Mouse (Mus musculus) neural tube, embryonic 14.5 days (tissue): ENCODE data around the gene Kpna2. TPM values are rescaled to one million over a fixed set of nuclear protein-coding genes. Genes with fewer than 3 reads are reported as not detected.

Source experiments
- ATAC-seq: fragments of 200-750 bp; cut with Nextera tagmentation; 2 replicates; pipeline ENCODE4 v1.8.0; 2017; ENCODE audit warnings: low read depth, mild to moderate bottlenecking, moderate TSS enrichment, moderate library complexity
- H3K27ac ChIP-seq: fragments of 300-500 bp; sonication (generic); 2 replicates; pipeline ENCODE4 v1.5.1; 2014; ENCODE audit warnings: low read depth, mild to moderate bottlenecking, control low read depth, low read length, moderate library complexity, mixed read lengths
- H3K27me3 ChIP-seq: fragments of 300-500 bp; sonication (generic); 2 replicates; pipeline ENCODE4 v1.6.1; 2014; ENCODE audit warnings: low read length; ENCODE audit not compliant: control insufficient read depth, insufficient read depth
- H3K36me3 ChIP-seq: fragments of 300-500 bp; sonication (generic); 2 replicates; pipeline ENCODE4 v1.6.1; 2014; ENCODE audit warnings: low read length, mixed read lengths; ENCODE audit not compliant: control insufficient read depth, insufficient read depth
- H3K4me1 ChIP-seq: fragments of 300-500 bp; sonication (generic); 2 replicates; pipeline ENCODE4 v1.6.1; 2014; ENCODE audit warnings: low read length; ENCODE audit not compliant: control insufficient read depth, insufficient read depth
- H3K4me2 ChIP-seq: fragments of 300-500 bp; sonication (generic); 2 replicates; pipeline ENCODE4 v1.6.1; 2014; ENCODE audit warnings: mild to moderate bottlenecking, low read depth, low read length, control low read depth
- H3K4me3 ChIP-seq: fragments of 300-500 bp; sonication (generic); 2 replicates; pipeline ENCODE4 v1.5.1; 2014; ENCODE audit warnings: low read depth, low read length, control low read depth, mixed read lengths
- H3K9ac ChIP-seq: fragments of 300-500 bp; sonication (generic); replicated peaks from 2 replicates; pipeline ENCODE4 v1.6.1; 2014; ENCODE audit warnings: low read depth, mild to moderate bottlenecking, control low read depth, low read length, mixed read lengths
- H3K9me3 ChIP-seq: fragments of 300-500 bp; sonication (generic); 2 replicates; pipeline ENCODE4 v1.6.1; 2016; ENCODE audit warnings: low read length; ENCODE audit not compliant: control insufficient read depth
- WGBS: fragments of 180-500 bp; shearing (Covaris S2); extraction: QIAGEN DNeasy Blood & Tissue Kit; methylation state at CpG from one replicate; pipeline ENCODE4 v1.1.7; 2014; 5-methylcytosine and 5-hydroxymethylcytosine counted together
- polyA plus RNA-seq: library from polyadenylated mRNA; unstranded; fragments of >200 nt; fragmentation: Nextera tagmentation; extraction: Ambion mirVana; gene quantifications from 2 replicates; pipeline ENCODE4 v1.2.1, GENCODE M21; 2014

Kpna2 gene
- polyA plus RNA-seq, 1 experiment from 2014 or later = 110 TPM

GRCm38 (mm10) chr11:107014020-107014585 is 14.8 kb upstream of the Kpna2 start:
- H3K27ac ChIP-seq = no peak overlapping the region
- no peak overlapping the region for H3K4me3 ChIP-seq
- H3K9ac ChIP-seq = no peak overlapping the region
- WGBS = 81% methylated on average over 11 of the region's 11 CpGs
- no peaks in the 10 kb centered on the region for H3K36me3 ChIP-seq
- no peaks in the 10 kb centered on the region for H3K27me3 ChIP-seq
- ATAC-seq = no peak
- H3K4me2 ChIP-seq = no peak overlapping the region
- no peaks in the 10 kb centered on the region for H3K9me3 ChIP-seq
- H3K4me1 ChIP-seq = 0 out of 2 replicates have a peak, but pooled peaks cover 9% of the 10 kb centered on the region

DNA sequence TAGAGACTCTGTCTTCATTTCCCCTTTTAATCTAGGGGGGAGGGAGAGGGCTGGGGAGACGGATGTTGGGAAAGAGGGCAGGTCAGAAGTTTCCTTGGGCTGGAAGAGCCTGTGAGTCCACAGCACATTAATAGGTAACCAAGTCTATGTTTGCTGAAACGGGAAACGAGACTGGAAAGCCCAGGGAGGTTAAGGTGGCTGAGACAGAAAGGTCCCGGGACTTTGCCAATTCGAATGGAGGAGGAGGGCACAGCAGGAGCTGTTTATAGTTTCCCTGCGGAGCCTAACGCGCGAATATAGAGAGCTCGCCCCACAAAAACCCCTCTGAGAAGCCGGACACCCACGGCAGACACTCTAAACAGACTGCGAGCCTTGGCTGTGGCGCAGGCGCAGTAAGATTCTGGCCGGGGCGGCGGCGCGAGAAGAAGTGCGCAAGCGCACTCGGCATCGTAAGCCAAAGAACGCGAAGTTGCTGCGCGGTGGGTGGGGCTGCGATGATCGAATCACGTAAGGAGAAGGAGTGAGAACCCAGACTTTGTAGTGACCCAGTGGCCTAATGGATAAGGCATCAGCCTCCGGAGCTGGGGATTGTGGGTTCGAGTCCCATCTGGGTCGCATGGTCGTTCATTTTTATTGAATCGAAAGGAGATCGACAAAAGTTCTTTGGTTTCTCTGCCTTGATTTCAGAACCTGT is 13.1 kb upstream of the Kpna2 start:
- ATAC-seq = peak; percentile 98

DNA sequence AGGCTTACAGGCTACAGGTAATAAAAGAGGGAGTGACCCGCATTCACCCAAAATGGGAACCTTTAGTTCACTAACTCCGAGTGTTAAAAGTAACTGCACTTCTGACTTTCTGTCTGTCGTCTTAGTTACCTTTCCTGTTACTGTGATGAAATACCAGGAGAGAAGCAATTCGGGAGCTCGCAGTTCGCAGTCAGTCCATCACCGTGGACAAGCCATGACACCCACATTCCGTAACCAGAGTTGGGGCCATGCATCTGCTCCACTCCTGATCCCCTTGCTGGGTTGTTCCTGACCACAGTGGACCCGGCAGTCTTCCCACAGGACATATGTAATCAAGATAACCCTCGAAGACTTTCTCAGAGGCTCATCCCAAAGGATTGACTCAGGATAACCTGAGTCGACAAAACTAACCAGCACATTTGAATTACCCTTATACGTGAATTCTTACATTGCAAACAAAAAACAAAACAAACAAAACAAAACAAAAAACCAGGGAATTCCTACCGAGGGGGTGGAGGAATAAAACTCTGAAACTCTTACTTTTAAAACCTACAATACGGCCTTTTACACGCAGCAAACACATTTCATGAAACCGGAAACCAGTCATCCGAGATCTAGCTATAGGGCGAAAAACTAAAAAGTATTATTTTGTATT is 12.5 kb upstream of the Kpna2 start:
- ATAC-seq = 0 out of 2 replicates have a peak, but pooled peaks have one; percentile 2
- peak overlapping the region; percentile 57 for H3K4me3 ChIP-seq
- H3K27me3 ChIP-seq = no peaks in the 10 kb centered on the region
- 32% methylated on average over 18 of the region's 18 CpGs for WGBS
- H3K27ac ChIP-seq = peak overlapping the region; percentile 86
- peak overlapping the region; percentile 49 for H3K4me2 ChIP-seq
- no peaks in the 10 kb centered on the region for H3K9me3 ChIP-seq
- H3K9ac ChIP-seq = peak overlapping the region; percentile 64
- H3K4me1 ChIP-seq = 0 out of 2 replicates have a peak, but pooled peaks cover 9% of the 10 kb centered on the region
- H3K36me3 ChIP-seq = no peaks in the 10 kb centered on the region

More for the DNA sequence above, 13.1 kb upstream of the Kpna2 start:
- Histone ChIP-seq H3K27ac (peak overlapping the region; percentile 86), H3K4me2 (peak overlapping the region; percentile 49), H3K9ac (peak overlapping the region; percentile 64), H3K27me3 (no peaks in the 10 kb centered on the region), H3K36me3 (no peaks in the 10 kb centered on the region), H3K4me1 (0 out of 2 replicates have a peak, but pooled peaks cover 9% of the 10 kb centered on the region), H3K9me3 (no peaks in the 10 kb centered on the region), H3K4me3 (peak overlapping the region; percentile 57)
- WGBS = under 1% methylated on average over 37 of the region's 37 CpGs

DNA sequence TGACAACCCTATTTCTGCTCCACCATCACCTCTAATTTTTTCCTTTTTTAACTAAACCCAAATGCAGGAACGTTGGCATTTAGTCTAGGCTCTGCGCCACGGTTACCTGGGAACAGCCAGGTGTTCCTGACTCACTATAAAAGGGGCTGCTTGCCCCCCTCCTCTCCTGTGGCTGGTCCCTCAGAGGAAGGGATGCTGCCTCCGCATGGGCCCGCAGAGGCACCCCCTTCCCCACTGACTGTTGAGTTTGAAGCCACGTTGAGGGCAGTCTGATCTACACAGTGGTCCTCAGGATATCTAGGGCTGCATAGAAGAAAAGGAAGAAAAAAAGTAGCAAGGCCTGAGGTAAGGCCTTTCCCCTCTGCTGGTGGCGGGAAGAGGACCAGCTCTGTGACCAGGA is 11.8 kb upstream of the Kpna2 start:
- Histone ChIP-seq H3K9ac (no peak overlapping the region), H3K4me3 (no peak overlapping the region), H3K4me2 (no peak overlapping the region), H3K36me3 (no peaks in the 10 kb centered on the region), H3K27ac (no peak overlapping the region), H3K4me1 (0 out of 2 replicates have a peak, but pooled peaks cover 9% of the 10 kb centered on the region), H3K9me3 (no peaks in the 10 kb centered on the region), H3K27me3 (no peaks in the 10 kb centered on the region)
- WGBS = 78% methylated on average over 7 of the region's 7 CpGs
- ATAC-seq = no peak

GRCm38 (mm10) chr11:107010447-107010846 is 11.1 kb upstream of the Kpna2 start:
- Histone ChIP-seq H3K9me3 (no peaks in the 10 kb centered on the region), H3K4me1 (0 out of 2 replicates have a peak, but pooled peaks cover 9% of the 10 kb centered on the region)

GRCm38 (mm10) chr11:107005538-107005937 is 6.2 kb upstream of the Kpna2 start:
- Histone ChIP-seq H3K27me3 (no peaks in the 10 kb centered on the region), H3K4me2 (no peak overlapping the region), H3K36me3 (no peaks in the 10 kb centered on the region), H3K4me3 (no peak overlapping the region), H3K4me1 (no peaks in the 10 kb centered on the region), H3K9me3 (no peaks in the 10 kb centered on the region), H3K9ac (no peak overlapping the region), H3K27ac (no peak overlapping the region)
- 100% methylated on average over 1 of the region's 1 CpGs for WGBS
- no peak for ATAC-seq

More at GRCm38 (mm10) chr11:107010447-107010846, 11.1 kb upstream of the Kpna2 start:
- 98% methylated on average over 3 of the region's 3 CpGs for WGBS
- no peak for ATAC-seq
- no peak overlapping the region for H3K4me2 ChIP-seq
- no peak overlapping the region for H3K27ac ChIP-seq
- no peak overlapping the region for H3K4me3 ChIP-seq
- H3K9ac ChIP-seq = no peak overlapping the region
- H3K27me3 ChIP-seq = no peaks in the 10 kb centered on the region
- no peaks in the 10 kb centered on the region for H3K36me3 ChIP-seq

GRCm38 (mm10) chr11:107001760-107002675 is 2.7 kb upstream of the Kpna2 start:
- Histone ChIP-seq H3K9ac (no peak overlapping the region), H3K27me3 (no peaks in the 10 kb centered on the region), H3K4me3 (no peak overlapping the region), H3K4me2 (no peak overlapping the region), H3K4me1 (0 out of 2 replicates have a peak, but pooled peaks cover 6% of the 10 kb centered on the region), H3K27ac (no peak overlapping the region), H3K9me3 (no peaks in the 10 kb centered on the region), H3K36me3 (no peaks in the 10 kb centered on the region)
- 30% methylated on average over 7 of the region's 8 CpGs for WGBS
- ATAC-seq = no peak

DNA sequence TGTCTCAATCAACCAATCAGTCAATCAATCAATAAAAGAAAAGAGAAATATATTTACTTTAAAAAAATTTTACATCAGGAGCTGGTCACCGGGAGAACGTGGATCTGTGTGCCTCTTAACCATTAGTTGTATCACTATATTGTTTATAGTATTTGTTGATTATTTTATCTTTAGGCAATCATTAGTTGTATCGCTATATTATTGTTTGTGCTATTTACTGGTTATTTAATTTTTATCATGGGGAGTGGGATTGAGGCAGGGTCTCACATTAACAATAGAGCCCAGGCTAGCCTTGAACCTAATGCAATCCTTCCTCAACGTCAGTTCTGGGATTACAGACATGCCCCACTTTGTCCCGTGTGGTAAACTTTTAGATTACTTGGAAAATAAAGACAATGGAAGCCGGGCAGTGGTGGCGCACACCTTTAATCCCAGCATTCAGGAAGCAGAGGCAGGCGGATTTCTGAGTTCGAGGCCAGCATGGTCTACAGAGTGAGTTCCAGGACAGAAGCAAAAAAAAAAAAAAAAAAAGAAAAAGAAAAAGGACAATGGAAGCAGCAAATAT is 690 bp upstream of the Kpna2 start:
- peak overlapping the region; percentile 37 for H3K4me2 ChIP-seq
- H3K27me3 ChIP-seq = no peaks in the 10 kb centered on the region
- peaks cover 5% of the 10 kb centered on the region; the same call in 1 of the 2 replicates for H3K36me3 ChIP-seq
- WGBS = 84% methylated on average over 9 of the region's 9 CpGs
- no peak for ATAC-seq
- 0 out of 2 replicates have a peak, but pooled peaks cover 6% of the 10 kb centered on the region for H3K4me1 ChIP-seq
- peak overlapping the region; percentile 52 for H3K27ac ChIP-seq
- peak overlapping the region; percentile 11; the same call in 1 of the 2 replicates for H3K4me3 ChIP-seq
- no peak overlapping the region for H3K9ac ChIP-seq
- no peaks in the 10 kb centered on the region for H3K9me3 ChIP-seq
